Mouse (Mus musculus) limb, embryonic 14.5 days (tissue): Measurements from ENCODE around the gene Epor. TPM values are rescaled to one million over a fixed set of nuclear protein-coding genes. Genes with fewer than 3 reads are reported as not detected.

Source experiments
- ATAC-seq: fragments of 200-750 bp; cut with Nextera tagmentation; 2 replicates; pipeline ENCODE4 v1.8.0; 2017; ENCODE audit warnings: low read depth, moderate number of reproducible peaks, moderate TSS enrichment; ENCODE audit not compliant: low FRiP score
- DNase-seq: peaks from one replicate; pipeline ENCODE4 v3.0.0-alpha.2; 2015; ENCODE audit warnings: low spot score
- H3K27ac ChIP-seq: fragments of 300-500 bp; sonication (generic); replicated peaks from 2 replicates; pipeline ENCODE4 v1.5.1; 2014; ENCODE audit warnings: low read depth, mild to moderate bottlenecking, low read length, moderate library complexity, mixed read lengths
- H3K27me3 ChIP-seq: fragments of 300-500 bp; sonication (generic); 2 replicates; pipeline ENCODE4 v1.6.1; 2014; ENCODE audit warnings: low read length, mixed read lengths; ENCODE audit not compliant: control insufficient read depth, insufficient read depth
- H3K36me3 ChIP-seq: fragments of 300-500 bp; sonication (generic); 2 replicates; pipeline ENCODE4 v1.6.1; 2014; ENCODE audit warnings: mild to moderate bottlenecking, low read length, moderate library complexity, mixed read lengths; ENCODE audit not compliant: control insufficient read depth, insufficient read depth
- H3K4me1 ChIP-seq: fragments of 300-500 bp; sonication (generic); 2 replicates; pipeline ENCODE4 v1.6.1; 2014; ENCODE audit warnings: antibody characterized with exemption, low read length, mixed read lengths; ENCODE audit not compliant: control insufficient read depth, insufficient read depth
- H3K4me2 ChIP-seq: fragments of 300-500 bp; sonication (generic); replicated peaks from 2 replicates; pipeline ENCODE4 v1.6.1; 2014; ENCODE audit warnings: low read depth, mild to moderate bottlenecking, low read length, moderate library complexity; ENCODE audit not compliant: severe bottlenecking
- H3K4me3 ChIP-seq: fragments of 300-500 bp; sonication (generic); replicated peaks from 2 replicates; pipeline ENCODE4 v1.5.1; 2014; ENCODE audit warnings: low read length
- H3K9ac ChIP-seq: fragments of 300-500 bp; sonication (generic); 2 replicates; pipeline ENCODE4 v1.6.1; 2014; ENCODE audit warnings: mild to moderate bottlenecking, low read depth, low read length, moderate library complexity; ENCODE audit not compliant: severe bottlenecking
- H3K9me3 ChIP-seq: fragments of 300-500 bp; sonication (generic); 2 replicates; pipeline ENCODE4 v1.6.1; 2016; ENCODE audit warnings: low read length; ENCODE audit not compliant: control insufficient read depth
- POLR2A ChIP-seq: fragments of 200-500 bp; IDR thresholded peaks from 2 replicates; pipeline ENCODE4 v1.8.0; 2012; ENCODE audit warnings: inconsistent platforms, mild to moderate bottlenecking, moderate library complexity, borderline replicate concordance; ENCODE audit not compliant: insufficient read depth, insufficient read length; ENCODE audit errors: extremely low read depth
- WGBS: fragments of 180-500 bp; shearing (Covaris S2); extraction: QIAGEN DNeasy Blood & Tissue Kit; methylation state at CpG from one replicate; pipeline ENCODE4 v1.1.7; 2014; 5-methylcytosine and 5-hydroxymethylcytosine counted together
- polyA plus RNA-seq, 2 experiments: library from polyadenylated mRNA; depleted of rRNA in 1 of 2; stranded (reverse) in 1 of 2; unstranded in 1 of 2; fragments of >200 nt; fragmentation: Nextera tagmentation in 1 of 2; extraction: Ambion mirVana in 1 of 2; gene quantifications; 2 replicates each; pipeline versions ENCODE4 v1.2.1 to v1.2.3; 2012 to 2014

Gene Epor
- polyA plus RNA-seq, 2 experiments = 5.9 to 6.7 TPM

DNA sequence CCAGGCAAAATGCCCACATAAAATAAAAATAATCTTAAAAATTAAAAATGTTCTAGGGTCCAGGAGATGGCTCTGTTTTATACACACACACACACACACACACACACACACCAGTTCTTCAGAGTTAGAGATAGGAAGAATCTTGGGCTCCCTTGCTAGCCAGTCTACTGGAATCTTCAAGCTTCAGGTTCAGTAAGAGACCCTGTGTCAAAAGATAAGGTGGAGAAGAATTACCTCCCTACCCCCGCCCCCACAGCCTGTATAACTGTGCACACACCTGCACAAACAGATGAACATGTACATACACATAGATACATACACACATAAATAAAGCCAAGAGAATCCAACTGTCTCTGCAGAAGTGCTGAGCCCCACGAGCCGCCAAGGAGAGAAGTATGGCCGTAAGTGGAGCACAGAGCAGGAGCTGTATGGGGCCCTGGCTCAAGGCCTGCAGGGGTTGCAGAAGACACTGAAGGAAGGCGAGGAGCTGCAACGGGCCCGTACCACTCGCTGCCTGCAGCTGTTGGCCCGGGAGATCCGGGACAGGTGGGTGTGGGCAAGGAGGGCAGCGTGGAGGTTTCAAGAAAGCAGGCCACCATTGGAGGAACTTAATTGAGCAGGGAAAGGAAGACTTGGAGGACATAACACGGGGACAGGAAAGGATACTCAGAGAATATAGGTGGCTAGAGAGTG, 30.7 kb downstream of the Epor start:
- no peaks in the 10 kb centered on the region for H3K27me3 ChIP-seq
- H3K27ac ChIP-seq = no peak overlapping the region
- DNase-seq = no peak
- ATAC-seq = no peak
- H3K4me3 ChIP-seq = no peak overlapping the region
- no peaks in the 10 kb centered on the region for H3K9me3 ChIP-seq
- H3K4me1 ChIP-seq = peaks cover 3% of the 10 kb centered on the region; the same call in 1 of the 2 replicates
- H3K36me3 ChIP-seq = no peaks in the 10 kb centered on the region
- WGBS = 59% methylated on average over 12 of the region's 12 CpGs
- TF ChIP-seq POLR2A = no peak
- H3K4me2 ChIP-seq = no peak overlapping the region
- H3K9ac ChIP-seq = no peak overlapping the region

GRCm38 (mm10) chr9:21932006-21932405, 31.3 kb downstream of the Epor start:
- ATAC-seq (no peak), DNase-seq (no peak)
- H3K4me2 ChIP-seq = no peak overlapping the region
- no peaks in the 10 kb centered on the region for H3K27me3 ChIP-seq
- peaks cover 3% of the 10 kb centered on the region; the same call in 1 of the 2 replicates for H3K4me1 ChIP-seq
- TF ChIP-seq POLR2A = no peak
- 66% methylated on average over 2 of the region's 2 CpGs for WGBS
- no peaks in the 10 kb centered on the region for H3K9me3 ChIP-seq
- H3K27ac ChIP-seq = no peak overlapping the region
- no peak overlapping the region for H3K4me3 ChIP-seq
- no peak overlapping the region for H3K9ac ChIP-seq
- no peaks in the 10 kb centered on the region for H3K36me3 ChIP-seq

DNA sequence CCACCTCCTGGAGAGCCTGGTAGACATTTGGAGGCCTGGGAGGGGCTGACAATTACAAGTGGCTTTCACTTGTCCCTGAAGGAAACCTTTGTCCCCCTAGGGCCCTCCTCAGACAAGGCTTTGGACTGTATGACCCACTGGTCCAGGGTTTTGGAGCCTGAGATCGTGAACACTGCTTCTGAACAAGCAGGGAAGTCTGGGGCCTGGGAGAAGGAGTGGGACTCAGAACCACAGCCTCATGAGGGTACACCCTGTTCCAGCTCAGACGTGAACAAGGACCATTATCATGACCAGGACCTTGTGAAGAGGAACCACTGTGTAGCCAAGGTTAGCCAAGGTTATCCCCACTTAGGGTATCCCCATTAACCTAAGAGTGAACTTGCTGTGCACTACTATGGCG, 34.1 kb downstream of the Epor start:
- ATAC-seq (no peak), DNase-seq (no peak)
- 73% methylated on average over 3 of the region's 3 CpGs for WGBS
- H3K27me3 ChIP-seq = no peaks in the 10 kb centered on the region
- no peak for TF ChIP-seq POLR2A
- peaks cover 7% of the 10 kb centered on the region; the same call in 1 of the 2 replicates for H3K4me1 ChIP-seq
- H3K4me3 ChIP-seq = no peak overlapping the region
- no peak overlapping the region for H3K4me2 ChIP-seq
- no peaks in the 10 kb centered on the region for H3K9me3 ChIP-seq
- H3K9ac ChIP-seq = no peak overlapping the region
- peaks cover 5% of the 10 kb centered on the region; the same call in 1 of the 2 replicates for H3K36me3 ChIP-seq
- H3K27ac ChIP-seq = no peak overlapping the region

DNA sequence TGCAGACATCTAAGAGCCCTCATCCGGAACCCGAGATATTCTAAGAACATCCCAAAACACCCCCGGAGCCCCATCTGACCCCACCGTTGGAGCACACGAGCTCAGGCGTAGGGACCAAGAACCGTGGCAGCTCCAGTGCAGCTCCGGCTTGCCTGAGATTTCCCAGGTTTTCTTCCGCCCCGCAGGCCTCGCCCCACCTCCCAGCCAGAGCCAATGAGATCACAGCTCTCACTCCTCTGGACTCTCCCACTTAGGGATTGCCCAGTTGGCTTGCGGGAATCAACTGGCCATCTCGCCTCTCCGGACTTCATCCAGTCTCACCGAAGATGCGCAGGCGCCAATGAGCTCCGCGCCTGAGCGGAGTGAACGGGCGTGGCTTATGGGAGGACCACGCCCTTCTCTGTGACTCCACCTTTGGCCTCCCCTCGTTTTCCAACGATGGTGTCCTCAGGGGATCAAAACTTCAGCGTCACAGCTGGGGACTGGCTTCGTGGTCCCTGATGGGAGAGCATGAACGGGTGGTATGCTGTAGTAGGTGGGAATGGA, 36.0 kb downstream of the Epor start, which contains the start of the genes Ccdc159 and Tmem205:
TSS of gene Ccdc159 (plus strand) at position 264 of the 546 bp plus-strand sequence.
TSS of gene Tmem205 (minus strand) at position 349 of the 546 bp plus-strand sequence.
- peak within 1 kb of the TSS; percentile 70 for H3K9ac ChIP-seq
- H3K9me3 ChIP-seq = no peaks in the 10 kb centered on the region
- peak; percentile 49; the same call in 1 of the 2 replicates for TF ChIP-seq POLR2A
- peaks cover 7% of the 10 kb centered on the region; the same call in 1 of the 2 replicates for H3K4me1 ChIP-seq
- peak within 1 kb of the TSS; percentile 48 for H3K4me3 ChIP-seq
- H3K36me3 ChIP-seq = peaks cover 6% of the 10 kb centered on the region; the same call in 1 of the 2 replicates
- DNase-seq = peak; percentile 96
- H3K27me3 ChIP-seq = no peaks in the 10 kb centered on the region
- ATAC-seq = peak; percentile 98
- 3% methylated on average over 28 of the region's 28 CpGs for WGBS
- peak within 1 kb of the TSS; percentile 60 for H3K4me2 ChIP-seq
- H3K27ac ChIP-seq = peak within 1 kb of the TSS; percentile 15; the same call in 1 of the 2 replicates

DNA sequence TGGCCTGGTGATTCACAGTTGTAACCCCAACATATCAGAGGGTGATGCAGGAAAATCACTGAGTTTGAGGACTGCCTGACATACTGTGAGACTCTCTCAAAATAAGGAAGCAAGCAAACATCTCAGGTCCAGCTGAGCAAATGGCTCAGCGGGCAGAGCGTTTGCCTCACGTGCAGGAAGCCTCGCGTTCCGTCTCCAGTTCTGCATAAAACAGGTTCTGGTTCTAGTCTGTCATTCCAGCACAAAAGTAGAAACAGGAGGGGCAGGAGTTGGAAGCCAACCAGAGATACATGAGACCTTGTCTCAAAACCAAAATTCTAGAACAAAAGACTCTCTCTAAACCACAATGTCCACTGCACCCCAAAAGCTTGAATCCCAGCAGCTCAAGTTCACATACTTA, 36.5 kb downstream of the Epor start:
- no peak for TF ChIP-seq POLR2A
- peaks cover 7% of the 10 kb centered on the region; the same call in 1 of the 2 replicates for H3K4me1 ChIP-seq
- ATAC-seq (no peak), DNase-seq (no peak)
- peak overlapping the region; percentile 60 for H3K4me2 ChIP-seq
- peak overlapping the region; percentile 15; the same call in 1 of the 2 replicates for H3K27ac ChIP-seq
- H3K4me3 ChIP-seq = peak overlapping the region; percentile 48
- peaks cover 6% of the 10 kb centered on the region; the same call in 1 of the 2 replicates for H3K36me3 ChIP-seq
- no peaks in the 10 kb centered on the region for H3K27me3 ChIP-seq
- peak overlapping the region; percentile 70 for H3K9ac ChIP-seq
- 5% methylated on average over 6 of the region's 6 CpGs for WGBS
- no peaks in the 10 kb centered on the region for H3K9me3 ChIP-seq
